Mouse (Mus musculus) brain, embryonic 14.5 days (tissue): ENCODE data around the gene Bcas2.
"Not testable (repeated sequence)": the region's sequence is repeated elsewhere in the genome, so short reads cannot be mapped to it uniquely, and the experiment has no call there.

ENCODE experiments used
- CTCF ChIP-seq: fragments of 200-500 bp; IDR thresholded peaks from 2 replicates; pipeline ENCODE4 v1.5.1; 2012; ENCODE audit warnings: inconsistent platforms, mild to moderate bottlenecking, moderate library complexity, borderline replicate concordance; ENCODE audit not compliant: insufficient read depth, insufficient read length; ENCODE audit errors: extremely low read depth
- POLR2A ChIP-seq: fragments of 200-500 bp; IDR thresholded peaks from 2 replicates; pipeline ENCODE4 v1.6.1; 2012; ENCODE audit warnings: mild to moderate bottlenecking, inconsistent platforms, borderline replicate concordance; ENCODE audit not compliant: poor library complexity, insufficient read depth, insufficient read length, severe bottlenecking; ENCODE audit errors: extremely low read depth

GRCm38 (mm10) chr3:103184467-103184866 is 13.0 kb downstream of the Bcas2 start:
- TF ChIP-seq CTCF, POLR2A: not testable (repeated sequence)
